Mouse (Mus musculus) thymus, adult 2 months (tissue): Measurements from ENCODE around the gene Zfp579.

Experiments used
- CTCF ChIP-seq: fragments of 200-500 bp; IDR thresholded peaks from 2 replicates; pipeline ENCODE4 v1.5.1; 2012; ENCODE audit warnings: mild to moderate bottlenecking, control low read depth, low read length, moderate library complexity, borderline replicate concordance; ENCODE audit not compliant: control insufficient read depth, poor library complexity, insufficient read depth; ENCODE audit errors: extremely low read depth
- POLR2A ChIP-seq: fragments of 200-500 bp; IDR thresholded peaks from 2 replicates; pipeline ENCODE4 v1.6.1; 2012; ENCODE audit warnings: mild to moderate bottlenecking, low read length, control low read depth, moderate library complexity; ENCODE audit not compliant: control insufficient read depth, poor library complexity, insufficient read depth; ENCODE audit errors: extremely low read depth

DNA sequence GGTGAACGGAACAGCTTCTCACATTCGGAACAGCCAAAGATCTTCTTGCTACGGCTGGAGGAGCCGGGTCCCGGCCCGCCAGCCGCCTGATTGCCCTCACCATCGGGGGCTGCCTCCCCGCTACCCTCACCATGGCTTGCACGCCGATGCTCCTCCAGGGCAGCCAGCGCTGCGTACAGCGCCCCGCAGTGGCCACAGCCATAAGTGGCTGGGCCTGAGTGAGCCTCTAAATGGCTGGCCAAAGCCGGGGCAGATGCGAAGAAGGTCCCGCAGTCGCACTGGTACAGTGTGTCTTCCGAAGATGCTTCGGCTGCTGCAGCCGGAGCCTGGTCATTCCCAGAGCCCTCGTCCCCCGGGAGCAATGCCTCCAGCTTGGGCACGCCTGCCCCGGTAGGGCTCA is 12.3 kb upstream of the Zfp579 start:
- no peak for TF ChIP-seq CTCF
- no peak for TF ChIP-seq POLR2A
